Mouse (Mus musculus) cortical plate, adult 2 months (tissue): ENCODE measurements around the gene Gm5741. TPM values are rescaled to one million over a fixed set of nuclear protein-coding genes. Genes with fewer than 3 reads are reported as not detected.

Source experiments
- H3K27ac ChIP-seq: fragments of 200-500 bp; 2 replicates; pipeline ENCODE4 v1.5.1; 2012; ENCODE audit warnings: low read length, control low read depth, inconsistent platforms; ENCODE audit not compliant: insufficient read depth
- H3K4me1 ChIP-seq: fragments of 200-500 bp; 2 replicates; pipeline ENCODE4 v1.6.1; 2011; ENCODE audit warnings: low read length; ENCODE audit not compliant: control insufficient read depth, insufficient read depth
- H3K4me3 ChIP-seq: fragments of 200-500 bp; 2 replicates; pipeline ENCODE4 v1.5.1; 2011; ENCODE audit warnings: mild to moderate bottlenecking, low read length, control low read depth; ENCODE audit not compliant: insufficient read depth
- CTCF ChIP-seq: fragments of 200-500 bp; IDR thresholded peaks from 2 replicates; pipeline ENCODE4 v1.5.1; 2011; ENCODE audit warnings: mild to moderate bottlenecking, control low read depth, low read length; ENCODE audit not compliant: insufficient read depth; ENCODE audit errors: extremely low read depth
- POLR2A ChIP-seq: fragments of 200-500 bp; IDR thresholded peaks from 2 replicates; pipeline ENCODE4 v1.6.1; 2011; ENCODE audit warnings: mild to moderate bottlenecking, low read length, control low read depth; ENCODE audit not compliant: insufficient read depth; ENCODE audit errors: extremely low read depth
- polyA plus RNA-seq: library from polyadenylated mRNA; depleted of rRNA; stranded (reverse); fragments of >200 nt; gene quantifications from 2 replicates; pipeline ENCODE4 v1.2.3, GENCODE M21; 2012; rRNA removed

The Gm5741 gene
- not detected in 2 replicates for polyA plus RNA-seq

DNA sequence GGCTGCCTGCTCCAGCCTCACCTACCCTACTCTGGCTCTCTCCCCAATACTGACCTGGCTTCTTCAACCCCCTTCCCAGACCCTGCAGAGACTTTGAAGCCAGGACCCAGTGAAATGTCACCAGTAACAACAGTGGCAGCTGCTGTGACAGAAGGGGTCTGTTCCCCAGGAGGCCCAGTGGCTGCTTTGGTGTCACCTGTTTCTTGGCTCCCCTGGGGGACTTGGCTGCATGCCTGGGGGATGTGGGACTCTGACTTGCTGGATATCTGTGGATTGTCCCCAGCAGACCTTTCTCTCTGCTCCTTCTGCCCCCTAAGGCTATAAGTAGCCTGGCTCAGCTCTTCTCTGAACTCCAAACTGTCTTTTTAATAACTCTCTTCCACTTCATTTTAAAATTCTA lies at the start of gene Gm5741:
Gene Gm5741, minus strand, starts transcription at position 1 of the 400 bp plus-strand sequence.
- Histone ChIP-seq H3K4me1 (no peaks in the 10 kb centered on the region; the same call in 1 of the 2 replicates), H3K27ac (no peak within 1 kb of the TSS), H3K4me3 (no peak within 1 kb of the TSS)
- no peak for TF ChIP-seq POLR2A
- TF ChIP-seq CTCF = no peak

DNA sequence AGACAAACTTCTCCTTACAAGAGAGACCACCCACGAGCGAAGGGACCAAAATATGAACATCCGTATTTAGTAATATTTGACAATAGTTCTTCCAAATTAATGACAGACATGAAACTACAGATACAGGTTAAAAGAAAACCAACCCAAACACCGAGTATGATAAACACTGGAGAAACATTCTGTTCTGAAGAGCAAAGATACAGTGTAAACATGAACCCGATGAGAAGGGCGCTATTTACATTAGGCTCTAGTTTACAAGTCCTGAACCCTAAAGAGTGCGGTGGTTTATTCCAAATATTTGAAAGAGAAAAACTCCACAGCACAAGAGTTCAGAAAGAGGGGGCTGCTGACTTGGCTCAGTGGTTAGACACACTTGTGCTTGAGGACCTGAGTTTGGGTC lies 49.2 kb upstream of the Gm5741 start:
- Histone ChIP-seq H3K4me1 (no peaks in the 10 kb centered on the region), H3K4me3 (no peak overlapping the region), H3K27ac (no peak overlapping the region)
- no peak for TF ChIP-seq CTCF
- TF ChIP-seq POLR2A = no peak

DNA sequence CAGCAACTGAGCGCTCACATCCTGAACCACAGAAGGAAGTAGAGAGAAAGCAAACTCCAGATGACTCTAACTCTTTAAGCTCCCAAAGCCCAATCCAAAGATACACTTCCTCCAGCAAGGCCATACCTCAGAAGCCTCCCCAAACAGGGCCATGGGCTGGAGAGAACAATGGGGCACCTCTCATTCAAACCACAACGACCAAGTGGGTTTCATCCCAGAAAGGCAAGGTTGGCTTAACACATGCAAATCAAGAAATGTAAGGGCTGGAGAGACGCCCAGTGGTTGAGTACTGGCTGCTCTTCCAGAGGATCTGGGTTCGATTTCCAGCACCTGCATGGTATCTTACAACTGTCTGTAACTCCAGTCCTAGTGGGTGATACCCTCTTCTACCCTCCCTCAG lies 47.7 kb upstream of the Gm5741 start:
- no peak overlapping the region for H3K27ac ChIP-seq
- no peaks in the 10 kb centered on the region for H3K4me1 ChIP-seq
- TF ChIP-seq POLR2A (no peak), CTCF (no peak)
- H3K4me3 ChIP-seq = no peak overlapping the region

- Histone ChIP-seq H3K4me3 (no peak overlapping the region), H3K4me1 (no peaks in the 10 kb centered on the region), H3K27ac (no peak overlapping the region)
- TF ChIP-seq CTCF (no peak), POLR2A (no peak)
These were observed 45.5 kb upstream of the Gm5741 start for GRCm38 (mm10) chr8:85113241-85113640.

DNA sequence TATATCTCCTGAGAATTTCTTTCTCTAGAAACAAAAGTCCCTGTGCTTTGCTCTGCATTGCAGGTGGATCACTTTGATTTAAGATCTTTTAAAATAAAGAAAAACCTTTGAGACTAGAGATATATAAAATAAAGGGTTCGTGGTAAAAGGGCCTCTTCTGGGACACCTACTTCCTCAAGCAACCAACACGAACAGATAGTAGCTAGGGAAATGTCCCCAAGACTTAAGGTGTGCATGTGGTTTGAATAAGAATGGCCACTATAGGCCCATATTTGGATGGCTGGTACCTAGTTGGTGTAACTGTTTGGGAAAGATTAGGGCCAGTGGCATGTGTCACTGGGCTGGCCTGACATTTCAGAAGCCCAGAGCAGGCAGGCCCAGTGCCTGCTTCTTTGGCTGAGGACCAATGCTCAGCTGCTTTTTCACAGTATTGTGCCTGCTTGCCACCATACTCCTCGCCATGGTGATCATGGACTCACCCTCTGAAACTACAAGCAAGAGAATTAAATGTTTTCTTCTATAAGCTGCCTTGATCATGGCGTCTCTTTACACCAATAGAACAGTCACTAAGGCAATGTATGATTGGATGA lies 32.4 kb upstream of the Gm5741 start:
- H3K27ac ChIP-seq = no peak overlapping the region
- H3K4me3 ChIP-seq = no peak overlapping the region
- H3K4me1 ChIP-seq = no peaks in the 10 kb centered on the region
- TF ChIP-seq CTCF (no peak), POLR2A (no peak)

DNA sequence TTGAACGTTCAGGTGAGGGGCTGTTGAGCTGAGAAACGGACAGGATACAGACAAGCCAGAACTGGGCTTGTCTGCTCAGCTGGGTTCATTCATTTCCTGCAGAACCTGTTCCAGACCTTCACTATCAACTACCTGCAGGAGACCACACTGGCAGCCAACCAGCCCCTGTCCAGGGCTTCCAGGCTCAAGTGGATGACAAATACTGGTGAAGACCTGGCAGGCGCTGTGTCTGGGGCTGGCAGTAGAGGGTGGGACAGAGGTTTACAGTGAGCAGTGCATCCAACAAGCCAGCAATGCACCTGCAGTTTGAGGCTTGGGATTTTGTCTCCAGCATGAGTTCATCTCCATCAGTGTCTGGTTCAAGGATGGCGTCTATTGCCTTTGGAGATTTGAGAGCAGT lies 29.1 kb upstream of the Gm5741 start:
- no peak overlapping the region for H3K4me3 ChIP-seq
- H3K4me1 ChIP-seq = no peaks in the 10 kb centered on the region
- H3K27ac ChIP-seq = no peak overlapping the region
- TF ChIP-seq POLR2A = no peak
- no peak for TF ChIP-seq CTCF

- Histone ChIP-seq H3K4me3 (no peak overlapping the region), H3K27ac (no peak overlapping the region), H3K4me1 (no peaks in the 10 kb centered on the region)
- no peak for TF ChIP-seq CTCF
- TF ChIP-seq POLR2A = no peak
These were observed 28.4 kb upstream of the Gm5741 start for GRCm38 (mm10) chr8:85096196-85096595.

DNA sequence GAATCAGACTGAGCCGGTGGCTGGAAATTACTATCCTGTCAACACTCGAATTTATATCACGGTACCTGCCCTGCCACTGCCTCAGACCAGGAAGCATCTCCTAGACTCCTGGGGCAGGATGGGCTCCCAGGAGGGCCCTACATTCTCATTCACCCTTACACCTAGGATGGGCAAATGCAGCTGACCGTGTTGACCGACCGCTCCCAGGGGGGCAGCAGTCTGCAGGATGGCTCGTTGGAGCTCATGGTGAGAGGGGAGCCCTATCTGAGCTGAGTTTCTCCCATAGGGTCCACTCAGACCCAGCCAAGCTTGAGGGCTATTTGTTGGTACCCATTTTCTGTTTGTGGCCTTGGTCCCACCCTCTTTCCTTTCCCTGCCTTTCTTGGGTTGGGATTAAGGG lies 27.8 kb upstream of the Gm5741 start:
- Histone ChIP-seq H3K4me1 (no peaks in the 10 kb centered on the region), H3K4me3 (no peak overlapping the region), H3K27ac (no peak overlapping the region)
- no peak for TF ChIP-seq CTCF
- no peak for TF ChIP-seq POLR2A

DNA sequence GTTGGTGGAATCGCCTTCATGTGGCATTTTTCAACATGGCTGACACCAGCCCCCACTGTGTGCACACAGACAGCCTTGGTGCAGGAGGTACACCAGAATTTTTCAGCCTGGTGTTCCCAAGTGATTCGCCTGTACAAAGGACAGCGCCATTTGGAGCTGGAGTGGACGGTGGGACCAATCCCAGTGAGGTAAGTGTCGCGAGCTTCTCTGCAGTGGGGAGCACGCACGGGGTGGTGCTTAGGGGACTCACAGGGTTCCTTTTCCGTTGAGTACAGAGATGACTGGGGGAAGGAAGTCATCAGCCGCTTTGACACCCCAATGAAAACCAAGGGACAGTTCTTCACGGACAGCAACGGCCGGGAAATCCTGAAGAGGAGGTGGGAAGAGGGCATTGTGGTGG lies 27.3 kb upstream of the Gm5741 start:
- no peaks in the 10 kb centered on the region for H3K4me1 ChIP-seq
- TF ChIP-seq POLR2A (no peak), CTCF (no peak)
- H3K27ac ChIP-seq = no peak overlapping the region
- no peak overlapping the region for H3K4me3 ChIP-seq

DNA sequence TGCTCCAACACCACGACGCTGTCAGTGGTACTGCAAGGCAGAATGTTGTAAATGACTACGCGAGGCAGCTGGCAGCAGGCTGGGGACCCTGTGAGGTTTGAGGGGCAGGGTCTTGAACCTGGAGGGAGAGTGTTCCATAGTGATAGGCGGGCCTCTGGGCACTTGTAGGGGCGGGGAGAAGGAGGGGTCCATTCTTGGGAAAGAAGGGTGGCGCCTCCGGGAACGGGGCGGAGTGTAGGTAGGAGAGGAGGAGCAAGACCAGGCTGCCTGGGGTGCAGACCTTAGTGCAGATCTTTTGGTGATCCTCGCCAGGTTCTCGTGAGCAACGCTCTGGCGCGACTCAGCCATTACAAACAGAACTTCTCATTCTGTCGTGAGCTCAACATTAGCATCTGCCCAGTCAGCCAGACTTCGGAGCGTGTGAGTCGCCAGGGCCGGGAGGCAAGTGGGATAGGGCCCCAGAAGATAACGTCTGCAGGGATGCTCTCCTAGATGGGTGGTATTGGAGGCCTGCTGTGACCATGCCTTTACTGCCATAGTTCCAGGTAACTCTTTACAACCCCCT lies 23.8 kb upstream of the Gm5741 start:
- H3K27ac ChIP-seq = no peak overlapping the region
- TF ChIP-seq CTCF (no peak), POLR2A (no peak)
- no peaks in the 10 kb centered on the region for H3K4me1 ChIP-seq
- H3K4me3 ChIP-seq = no peak overlapping the region
